Mouse (Mus musculus) midbrain, embryonic 14.5 days (tissue): ENCODE measurements at regions not wholly inside any gene's neighbourhood (a gene's known extent, or its start where the extent isn't known, plus 50 kb on each side); places are given as distances from the start of the nearest gene placed in this dataset.

Experiments used
- ATAC-seq: fragments of 200-750 bp; cut with Nextera tagmentation; 2 replicates; pipeline ENCODE4 v1.8.0; 2017; ENCODE audit warnings: moderate number of reproducible peaks, moderate library complexity; ENCODE audit not compliant: low FRiP score, low TSS enrichment
- DNase-seq: peaks from one replicate; pipeline ENCODE4 v3.0.0-alpha.2; 2015
- H3K27ac ChIP-seq: fragments of 300-500 bp; sonication (generic); replicated peaks from 2 replicates; pipeline ENCODE4 v1.5.1; 2014; ENCODE audit warnings: mild to moderate bottlenecking, low read depth, low read length, moderate library complexity
- H3K27me3 ChIP-seq: fragments of 300-500 bp; sonication (generic); 2 replicates; pipeline ENCODE4 v1.6.1; 2014; ENCODE audit warnings: low read length, control low read depth, mixed read lengths; ENCODE audit not compliant: control insufficient read depth, insufficient read depth
- H3K36me3 ChIP-seq: fragments of 300-500 bp; sonication (generic); 2 replicates; pipeline ENCODE4 v1.6.1; 2014; ENCODE audit warnings: low read length, control low read depth; ENCODE audit not compliant: control insufficient read depth, insufficient read depth
- H3K4me1 ChIP-seq: fragments of 300-500 bp; sonication (generic); 2 replicates; pipeline ENCODE4 v1.6.1; 2014; ENCODE audit warnings: mild to moderate bottlenecking, antibody characterized with exemption, low read length, control low read depth; ENCODE audit not compliant: control insufficient read depth, insufficient read depth
- H3K4me2 ChIP-seq: fragments of 300-500 bp; sonication (generic); 2 replicates; pipeline ENCODE4 v1.6.1; 2014; ENCODE audit warnings: mild to moderate bottlenecking, low read length, moderate library complexity
- H3K4me3 ChIP-seq: fragments of 300-500 bp; sonication (generic); replicated peaks from 2 replicates; pipeline ENCODE4 v1.5.1; 2014; ENCODE audit warnings: low read depth, low read length
- H3K9ac ChIP-seq: fragments of 300-500 bp; sonication (generic); replicated peaks from 2 replicates; pipeline ENCODE4 v1.6.1; 2014; ENCODE audit warnings: mild to moderate bottlenecking, low read length, moderate library complexity
- H3K9me3 ChIP-seq: fragments of 300-500 bp; sonication (generic); 2 replicates; pipeline ENCODE4 v1.6.1; 2016; ENCODE audit warnings: low read length, control low read depth, mixed read lengths; ENCODE audit not compliant: control insufficient read depth
- WGBS: fragments of 180-500 bp; shearing (Covaris S2); extraction: QIAGEN DNeasy Blood & Tissue Kit; methylation state at CpG from one replicate; pipeline ENCODE4 v1.1.7; 2014; 5-methylcytosine and 5-hydroxymethylcytosine counted together

GRCm38 (mm10) chr9:8443315-8443714 is 100.6 kb upstream of the Trpc6 start:
- no peaks in the 10 kb centered on the region for H3K27me3 ChIP-seq
- DNase-seq (no peak), ATAC-seq (no peak)
- no peak overlapping the region for H3K4me2 ChIP-seq
- H3K9ac ChIP-seq = no peak overlapping the region
- H3K4me1 ChIP-seq = no peaks in the 10 kb centered on the region
- H3K36me3 ChIP-seq = no peaks in the 10 kb centered on the region
- H3K9me3 ChIP-seq = no peaks in the 10 kb centered on the region
- H3K4me3 ChIP-seq = no peak overlapping the region
- no peak overlapping the region for H3K27ac ChIP-seq
- WGBS = 85% methylated on average over 2 of the region's 2 CpGs

GRCm38 (mm10) chr9:8451471-8451870 is 92.5 kb upstream of the Trpc6 start:
- H3K9me3 ChIP-seq = no peaks in the 10 kb centered on the region
- H3K4me3 ChIP-seq = no peak overlapping the region
- DNase-seq (no peak), ATAC-seq (no peak)
- H3K36me3 ChIP-seq = no peaks in the 10 kb centered on the region
- no peaks in the 10 kb centered on the region for H3K4me1 ChIP-seq
- no peak overlapping the region for H3K9ac ChIP-seq
- H3K4me2 ChIP-seq = no peak overlapping the region
- no peak overlapping the region for H3K27ac ChIP-seq
- no peaks in the 10 kb centered on the region for H3K27me3 ChIP-seq

GRCm38 (mm10) chr9:8453591-8453990 is 90.4 kb upstream of the Trpc6 start:
- H3K9me3 ChIP-seq = no peaks in the 10 kb centered on the region
- H3K36me3 ChIP-seq = no peaks in the 10 kb centered on the region
- H3K27me3 ChIP-seq = no peaks in the 10 kb centered on the region
- no peak for DNase-seq
- no peak overlapping the region for H3K27ac ChIP-seq
- no peak for ATAC-seq
- no peak overlapping the region for H3K9ac ChIP-seq
- H3K4me1 ChIP-seq = no peaks in the 10 kb centered on the region
- no peak overlapping the region for H3K4me2 ChIP-seq
- no peak overlapping the region for H3K4me3 ChIP-seq

- no peak overlapping the region for H3K9ac ChIP-seq
- H3K4me3 ChIP-seq = no peak overlapping the region
- no peak overlapping the region for H3K27ac ChIP-seq
- no peak overlapping the region for H3K4me2 ChIP-seq
- DNase-seq = no peak
- H3K9me3 ChIP-seq = no peaks in the 10 kb centered on the region
- no peaks in the 10 kb centered on the region for H3K36me3 ChIP-seq
- ATAC-seq = no peak
- no peaks in the 10 kb centered on the region for H3K4me1 ChIP-seq
- H3K27me3 ChIP-seq = no peaks in the 10 kb centered on the region
Measured at GRCm38 (mm10) chr9:8454557-8454956, 89.4 kb upstream of the Trpc6 start.

DNA sequence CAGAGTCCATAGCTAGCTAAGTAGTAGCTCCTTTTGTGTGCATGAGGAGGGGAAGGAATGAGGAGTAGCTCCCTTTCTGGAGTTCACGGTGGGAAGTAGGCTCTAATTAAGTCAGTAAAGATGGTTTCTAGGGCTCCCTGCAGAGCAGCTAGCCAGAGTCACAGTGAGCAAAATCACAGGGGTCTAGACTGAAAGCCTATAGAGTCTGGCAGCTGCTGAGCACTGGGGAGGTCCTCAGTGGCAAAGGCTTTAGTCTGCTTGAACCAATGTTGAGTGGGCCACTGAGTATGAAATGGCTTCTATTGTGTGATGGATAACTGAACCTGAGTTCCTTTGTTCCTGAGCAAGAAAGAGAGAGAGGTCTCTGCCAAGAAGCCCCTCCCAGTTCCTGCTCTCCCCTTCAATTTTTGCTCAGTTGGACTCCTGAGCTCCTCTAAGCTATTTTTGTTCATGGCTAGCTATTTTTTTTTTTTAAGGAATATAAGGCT is 84.8 kb upstream of the Trpc6 start:
- Histone ChIP-seq H3K27me3 (no peaks in the 10 kb centered on the region), H3K27ac (no peak overlapping the region), H3K4me2 (no peak overlapping the region), H3K9ac (no peak overlapping the region), H3K4me3 (no peak overlapping the region), H3K9me3 (no peaks in the 10 kb centered on the region), H3K4me1 (no peaks in the 10 kb centered on the region), H3K36me3 (no peaks in the 10 kb centered on the region)
- ATAC-seq (peak; percentile 54), DNase-seq (no peak)
- 6% methylated on average over 1 of the region's 1 CpGs for WGBS

DNA sequence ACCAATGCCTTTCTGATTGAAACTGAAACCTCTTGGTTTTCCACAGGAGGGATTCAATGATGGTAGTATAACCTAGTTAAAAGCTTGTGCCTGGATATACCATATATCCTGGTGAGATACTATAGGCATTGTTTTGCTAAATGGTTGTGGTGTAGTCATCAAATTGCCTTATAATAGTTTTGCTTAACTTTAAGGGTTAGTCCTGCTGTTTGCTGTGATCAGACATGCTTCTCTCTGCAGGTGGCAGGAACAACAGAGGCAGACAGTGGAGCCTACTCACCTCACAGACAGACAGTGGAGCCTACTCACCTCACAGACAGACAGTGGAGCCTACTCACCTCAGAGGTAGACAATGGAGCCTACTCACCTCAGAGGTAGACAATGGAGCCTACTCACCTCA is 82.2 kb upstream of the Trpc6 start:
- no peak overlapping the region for H3K4me3 ChIP-seq
- H3K9ac ChIP-seq = no peak overlapping the region
- no peak for ATAC-seq
- no peak for DNase-seq
- H3K27me3 ChIP-seq = no peaks in the 10 kb centered on the region
- no peak overlapping the region for H3K27ac ChIP-seq
- H3K9me3 ChIP-seq = no peaks in the 10 kb centered on the region
- H3K36me3 ChIP-seq = no peaks in the 10 kb centered on the region
- H3K4me1 ChIP-seq = no peaks in the 10 kb centered on the region
- H3K4me2 ChIP-seq = no peak overlapping the region

- no peak for DNase-seq
- WGBS = 34% methylated on average over 5 of the region's 5 CpGs
- Histone ChIP-seq H3K9me3 (no peaks in the 10 kb centered on the region), H3K9ac (no peak overlapping the region), H3K36me3 (no peaks in the 10 kb centered on the region), H3K4me3 (no peak overlapping the region), H3K4me1 (no peaks in the 10 kb centered on the region), H3K4me2 (no peak overlapping the region), H3K27me3 (no peaks in the 10 kb centered on the region), H3K27ac (no peak overlapping the region)
- no peak for ATAC-seq
Measured at GRCm38 (mm10) chr9:8462881-8463280, 81.1 kb upstream of the Trpc6 start.

DNA sequence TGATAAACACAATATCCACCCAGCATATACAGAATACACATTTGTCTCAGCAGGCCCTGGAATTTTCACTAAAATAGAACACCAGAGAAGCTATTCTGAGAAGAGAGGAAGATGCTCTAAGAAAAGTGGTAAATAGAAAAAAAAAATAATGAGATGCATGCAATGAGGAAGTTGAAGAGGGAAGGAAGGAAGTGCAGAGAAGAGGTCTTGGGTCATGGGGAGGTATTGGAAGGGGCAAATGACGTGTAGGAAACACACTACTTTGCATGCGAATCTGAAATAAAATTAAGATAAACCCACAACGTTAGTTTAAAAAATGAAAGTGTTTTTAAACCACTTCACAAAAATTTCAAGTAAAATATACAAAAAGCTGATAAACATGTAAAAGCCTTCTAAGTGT is 57.4 kb upstream of the Trpc6 start:
- WGBS = 86% methylated on average over 3 of the region's 3 CpGs
- no peaks in the 10 kb centered on the region for H3K27me3 ChIP-seq
- H3K9me3 ChIP-seq = no peaks in the 10 kb centered on the region
- no peak for DNase-seq
- no peak overlapping the region for H3K9ac ChIP-seq
- ATAC-seq = no peak
- no peak overlapping the region for H3K4me2 ChIP-seq
- no peak overlapping the region for H3K4me3 ChIP-seq
- no peaks in the 10 kb centered on the region for H3K4me1 ChIP-seq
- no peak overlapping the region for H3K27ac ChIP-seq
- no peaks in the 10 kb centered on the region for H3K36me3 ChIP-seq

- ATAC-seq = 0 out of 2 replicates have a peak, but pooled peaks have one; percentile 24
- 80% methylated on average over 5 of the region's 5 CpGs for WGBS
- Histone ChIP-seq H3K9ac (no peak overlapping the region), H3K4me2 (no peak overlapping the region), H3K4me3 (no peak overlapping the region), H3K27me3 (no peaks in the 10 kb centered on the region), H3K27ac (no peak overlapping the region; the same call in 1 of the 2 replicates), H3K36me3 (no peaks in the 10 kb centered on the region), H3K4me1 (no peaks in the 10 kb centered on the region), H3K9me3 (no peaks in the 10 kb centered on the region)
- peak; percentile 9 for DNase-seq
Measured at GRCm38 (mm10) chr9:8487821-8488220, 56.1 kb upstream of the Trpc6 start.
